Mouse (Mus musculus): ENCODE results near the gene Bicd2. TPM values are rescaled to one million over a fixed set of nuclear protein-coding genes. Genes with fewer than 3 reads are reported as not detected.
A peak's percentile ranks its signal among the peaks of the same experiment; 100 is the strongest.
"Not testable (repeated sequence)": the region's sequence is repeated elsewhere in the genome, so short reads cannot be mapped to it uniquely, and the experiment has no call there.

Bicd2 gene
- polyA plus RNA-seq, 1 experiment from 2014 or later, result 26.2 TPM

GRCm38 (mm10) chr13:49362804-49363203, 21.4 kb downstream of the Bicd2 start:
- no peak for ATAC-seq
- 68% methylated on average over 2 of the region's 2 CpGs for WGBS

GRCm38 (mm10) chr13:49364716-49365115, 23.3 kb downstream of the Bicd2 start:
- Histone ChIP-seq H3K36me3 (ENCODE audit: control insufficient read depth, insufficient read depth, low read length) (peaks cover 5% of the 10 kb centered on the region; the same call in 1 of the 2 replicates), H3K9ac (ENCODE audit: low read depth, low read length) (no peak overlapping the region), H3K4me2 (ENCODE audit: low read length) (no peak overlapping the region), H3K4me3 (ENCODE audit: low read depth, low read length) (no peak overlapping the region), H3K4me1 (ENCODE audit: control insufficient read depth, insufficient read depth, low read length) (peaks cover 3% of the 10 kb centered on the region; the same call in 1 of the 2 replicates), H3K9me3 (replicated peaks; ENCODE audit: control insufficient read depth, low read length, poor library complexity, severe bottlenecking) (no peaks in the 10 kb centered on the region), H3K27me3 (ENCODE audit: control insufficient read depth, insufficient read depth, low read depth, low read length) (no peaks in the 10 kb centered on the region), H3K27ac (ENCODE audit: low read length) (no peak overlapping the region)
- 98% methylated on average over 2 of the region's 2 CpGs for WGBS
- no peak for ATAC-seq

More at GRCm38 (mm10) chr13:49362804-49363203, 21.4 kb downstream of the Bicd2 start:
- H3K36me3 ChIP-seq (ENCODE audit: control insufficient read depth, insufficient read depth, low read length), result no peaks in the 10 kb centered on the region
- no peak overlapping the region for H3K9ac ChIP-seq (ENCODE audit: low read depth, low read length)
- no peak overlapping the region for H3K4me2 ChIP-seq (ENCODE audit: low read length)
- H3K4me1 ChIP-seq (ENCODE audit: control insufficient read depth, insufficient read depth, low read length), result peaks cover 3% of the 10 kb centered on the region; the same call in 1 of the 2 replicates
- H3K27ac ChIP-seq (ENCODE audit: low read length), result no peak overlapping the region
- no peaks in the 10 kb centered on the region for H3K27me3 ChIP-seq (ENCODE audit: control insufficient read depth, insufficient read depth, low read depth, low read length)
- no peak overlapping the region for H3K4me3 ChIP-seq (ENCODE audit: low read depth, low read length)
- H3K9me3 ChIP-seq (replicated peaks; ENCODE audit: control insufficient read depth, low read length, poor library complexity, severe bottlenecking), result no peaks in the 10 kb centered on the region

GRCm38 (mm10) chr13:49367657-49368440, 26.5 kb downstream of the Bicd2 start:
- H3K9me3 ChIP-seq (replicated peaks; ENCODE audit: control insufficient read depth, low read length, poor library complexity, severe bottlenecking), result no peaks in the 10 kb centered on the region
- no peaks in the 10 kb centered on the region for H3K4me1 ChIP-seq (ENCODE audit: control insufficient read depth, insufficient read depth, low read length)
- no peak overlapping the region for H3K4me2 ChIP-seq (ENCODE audit: low read length)
- WGBS, result 82% methylated on average over 4 of the region's 4 CpGs
- no peak for ATAC-seq
- H3K27me3 ChIP-seq (ENCODE audit: control insufficient read depth, insufficient read depth, low read depth, low read length), result no peaks in the 10 kb centered on the region
- H3K27ac ChIP-seq (ENCODE audit: low read length), result no peak overlapping the region
- peaks cover 15% of the 10 kb centered on the region; the same call in 1 of the 2 replicates for H3K36me3 ChIP-seq (ENCODE audit: control insufficient read depth, insufficient read depth, low read length)
- no peak overlapping the region for H3K4me3 ChIP-seq (ENCODE audit: low read depth, low read length)
- H3K9ac ChIP-seq (ENCODE audit: low read depth, low read length), result no peak overlapping the region

GRCm38 (mm10) chr13:49369404-49369803, 28.0 kb downstream of the Bicd2 start:
- ATAC-seq, result no peak
- Histone ChIP-seq H3K9me3 (replicated peaks; ENCODE audit: control insufficient read depth, low read length, poor library complexity, severe bottlenecking) (no peaks in the 10 kb centered on the region), H3K4me3 (ENCODE audit: low read depth, low read length) (no peak overlapping the region), H3K9ac (ENCODE audit: low read depth, low read length) (no peak overlapping the region), H3K27me3 (ENCODE audit: control insufficient read depth, insufficient read depth, low read depth, low read length) (no peaks in the 10 kb centered on the region), H3K36me3 (ENCODE audit: control insufficient read depth, insufficient read depth, low read length) (peaks cover 15% of the 10 kb centered on the region; the same call in 1 of the 2 replicates), H3K27ac (ENCODE audit: low read length) (no peak overlapping the region), H3K4me1 (ENCODE audit: control insufficient read depth, insufficient read depth, low read length) (no peaks in the 10 kb centered on the region), H3K4me2 (ENCODE audit: low read length) (no peak overlapping the region)
- WGBS, result 95% methylated on average over 10 of the region's 10 CpGs

GRCm38 (mm10) chr13:49370216-49370615, 28.8 kb downstream of the Bicd2 start:
- H3K27me3 ChIP-seq (ENCODE audit: control insufficient read depth, insufficient read depth, low read depth, low read length); H3K4me3 ChIP-seq (ENCODE audit: low read depth, low read length); ATAC-seq; H3K9ac ChIP-seq (ENCODE audit: low read depth, low read length); H3K9me3 ChIP-seq (replicated peaks; ENCODE audit: control insufficient read depth, low read length, poor library complexity, severe bottlenecking); H3K27ac ChIP-seq (ENCODE audit: low read length); H3K4me1 ChIP-seq (ENCODE audit: control insufficient read depth, insufficient read depth, low read length); H3K4me2 ChIP-seq (ENCODE audit: low read length): not testable (repeated sequence)
- H3K36me3 ChIP-seq (ENCODE audit: control insufficient read depth, insufficient read depth, low read length), result peaks cover 16% of the 10 kb centered on the region; the same call in 1 of the 2 replicates
- 87% methylated on average over 6 of the region's 6 CpGs for WGBS

GRCm38 (mm10) chr13:49370916-49371315, 29.5 kb downstream of the Bicd2 start:
- not testable (repeated sequence) for ATAC-seq; H3K27ac ChIP-seq (ENCODE audit: low read length)
- 84% methylated on average over 5 of the region's 5 CpGs for WGBS

GRCm38 (mm10) chr13:49371428-49371899, 30.1 kb downstream of the Bicd2 start:
- no peaks in the 10 kb centered on the region for H3K27me3 ChIP-seq (ENCODE audit: control insufficient read depth, insufficient read depth, low read depth, low read length)
- no peak overlapping the region for H3K27ac ChIP-seq (ENCODE audit: low read length)
- 88% methylated on average over 3 of the region's 3 CpGs for WGBS
- H3K4me1 ChIP-seq (ENCODE audit: control insufficient read depth, insufficient read depth, low read length), result no peaks in the 10 kb centered on the region
- ATAC-seq, result 0 out of 2 replicates have a peak, but pooled peaks have one; percentile 26
- no peak overlapping the region for H3K9ac ChIP-seq (ENCODE audit: low read depth, low read length)
- H3K36me3 ChIP-seq (ENCODE audit: control insufficient read depth, insufficient read depth, low read length), result peaks cover 18% of the 10 kb centered on the region; the same call in 1 of the 2 replicates
- H3K4me3 ChIP-seq (ENCODE audit: low read depth, low read length), result no peak overlapping the region
- H3K9me3 ChIP-seq (replicated peaks; ENCODE audit: control insufficient read depth, low read length, poor library complexity, severe bottlenecking), result no peaks in the 10 kb centered on the region
- no peak overlapping the region for H3K4me2 ChIP-seq (ENCODE audit: low read length)

More at GRCm38 (mm10) chr13:49370916-49371315, 29.5 kb downstream of the Bicd2 start:
- not testable (repeated sequence) for H3K9ac ChIP-seq (ENCODE audit: low read depth, low read length); H3K4me2 ChIP-seq (ENCODE audit: low read length); H3K4me3 ChIP-seq (ENCODE audit: low read depth, low read length); H3K9me3 ChIP-seq (replicated peaks; ENCODE audit: control insufficient read depth, low read length, poor library complexity, severe bottlenecking); H3K4me1 ChIP-seq (ENCODE audit: control insufficient read depth, insufficient read depth, low read length); H3K27me3 ChIP-seq (ENCODE audit: control insufficient read depth, insufficient read depth, low read depth, low read length)
- peaks cover 18% of the 10 kb centered on the region; the same call in 1 of the 2 replicates for H3K36me3 ChIP-seq (ENCODE audit: control insufficient read depth, insufficient read depth, low read length)

GRCm38 (mm10) chr13:49372370-49373060, 31.1 kb downstream of the Bicd2 start:
- no peak for ATAC-seq
- WGBS, result 92% methylated on average over 9 of the region's 9 CpGs
- H3K9ac ChIP-seq (ENCODE audit: low read depth, low read length), result no peak overlapping the region
- no peak overlapping the region for H3K4me3 ChIP-seq (ENCODE audit: low read depth, low read length)
- H3K27me3 ChIP-seq (ENCODE audit: control insufficient read depth, insufficient read depth, low read depth, low read length), result no peaks in the 10 kb centered on the region
- no peaks in the 10 kb centered on the region for H3K4me1 ChIP-seq (ENCODE audit: control insufficient read depth, insufficient read depth, low read length)
- no peaks in the 10 kb centered on the region for H3K9me3 ChIP-seq (replicated peaks; ENCODE audit: control insufficient read depth, low read length, poor library complexity, severe bottlenecking)
- no peak overlapping the region for H3K4me2 ChIP-seq (ENCODE audit: low read length)
- peaks cover 19% of the 10 kb centered on the region; the same call in 1 of the 2 replicates for H3K36me3 ChIP-seq (ENCODE audit: control insufficient read depth, insufficient read depth, low read length)
- H3K27ac ChIP-seq (ENCODE audit: low read length), result no peak overlapping the region

- Histone ChIP-seq H3K9me3 (replicated peaks; ENCODE audit: control insufficient read depth, low read length, poor library complexity, severe bottlenecking) (no peaks in the 10 kb centered on the region), H3K4me1 (ENCODE audit: control insufficient read depth, insufficient read depth, low read length) (no peaks in the 10 kb centered on the region), H3K27me3 (ENCODE audit: control insufficient read depth, insufficient read depth, low read depth, low read length) (no peaks in the 10 kb centered on the region), H3K9ac (ENCODE audit: low read depth, low read length) (no peak overlapping the region), H3K4me2 (ENCODE audit: low read length) (no peak overlapping the region), H3K4me3 (ENCODE audit: low read depth, low read length) (no peak overlapping the region), H3K27ac (ENCODE audit: low read length) (no peak overlapping the region), H3K36me3 (ENCODE audit: control insufficient read depth, insufficient read depth, low read length) (peaks cover 35% of the 10 kb centered on the region)
- ATAC-seq, result no peak
- 72% methylated on average over 6 of the region's 6 CpGs for WGBS
These were observed 32.9 kb downstream of the Bicd2 start for GRCm38 (mm10) chr13:49374304-49374703.

Data from midbrain, embryonic 16.5 days (tissue).